Mouse (Mus musculus) midbrain, embryonic 14.5 days (tissue): ENCODE measurements around the gene Dync1li2. TPM values are rescaled to one million over a fixed set of nuclear protein-coding genes. Genes with fewer than 3 reads are reported as not detected.

Experiments
- ATAC-seq: fragments of 200-750 bp; cut with Nextera tagmentation; 2 replicates; pipeline ENCODE4 v1.8.0; 2017; ENCODE audit warnings: moderate number of reproducible peaks, moderate library complexity; ENCODE audit not compliant: low FRiP score, low TSS enrichment
- DNase-seq: peaks from one replicate; pipeline ENCODE4 v3.0.0-alpha.2; 2015
- H3K27ac ChIP-seq: fragments of 300-500 bp; sonication (generic); replicated peaks from 2 replicates; pipeline ENCODE4 v1.5.1; 2014; ENCODE audit warnings: mild to moderate bottlenecking, low read depth, low read length, moderate library complexity
- H3K27me3 ChIP-seq: fragments of 300-500 bp; sonication (generic); 2 replicates; pipeline ENCODE4 v1.6.1; 2014; ENCODE audit warnings: low read length, control low read depth, mixed read lengths; ENCODE audit not compliant: control insufficient read depth, insufficient read depth
- H3K36me3 ChIP-seq: fragments of 300-500 bp; sonication (generic); 2 replicates; pipeline ENCODE4 v1.6.1; 2014; ENCODE audit warnings: low read length, control low read depth; ENCODE audit not compliant: control insufficient read depth, insufficient read depth
- H3K4me1 ChIP-seq: fragments of 300-500 bp; sonication (generic); 2 replicates; pipeline ENCODE4 v1.6.1; 2014; ENCODE audit warnings: mild to moderate bottlenecking, antibody characterized with exemption, low read length, control low read depth; ENCODE audit not compliant: control insufficient read depth, insufficient read depth
- H3K4me2 ChIP-seq: fragments of 300-500 bp; sonication (generic); 2 replicates; pipeline ENCODE4 v1.6.1; 2014; ENCODE audit warnings: mild to moderate bottlenecking, low read length, moderate library complexity
- H3K4me3 ChIP-seq: fragments of 300-500 bp; sonication (generic); replicated peaks from 2 replicates; pipeline ENCODE4 v1.5.1; 2014; ENCODE audit warnings: low read depth, low read length
- H3K9ac ChIP-seq: fragments of 300-500 bp; sonication (generic); replicated peaks from 2 replicates; pipeline ENCODE4 v1.6.1; 2014; ENCODE audit warnings: mild to moderate bottlenecking, low read length, moderate library complexity
- H3K9me3 ChIP-seq: fragments of 300-500 bp; sonication (generic); 2 replicates; pipeline ENCODE4 v1.6.1; 2016; ENCODE audit warnings: low read length, control low read depth, mixed read lengths; ENCODE audit not compliant: control insufficient read depth
- WGBS: fragments of 180-500 bp; shearing (Covaris S2); extraction: QIAGEN DNeasy Blood & Tissue Kit; methylation state at CpG from one replicate; pipeline ENCODE4 v1.1.7; 2014; 5-methylcytosine and 5-hydroxymethylcytosine counted together
- polyA plus RNA-seq: library from polyadenylated mRNA; unstranded; fragments of >200 nt; fragmentation: Nextera tagmentation; extraction: Ambion mirVana; gene quantifications from 2 replicates; pipeline ENCODE4 v1.2.1, GENCODE M21; 2014

The Dync1li2 gene
- polyA plus RNA-seq, 1 experiment from 2014 or later = 103 TPM

DNA sequence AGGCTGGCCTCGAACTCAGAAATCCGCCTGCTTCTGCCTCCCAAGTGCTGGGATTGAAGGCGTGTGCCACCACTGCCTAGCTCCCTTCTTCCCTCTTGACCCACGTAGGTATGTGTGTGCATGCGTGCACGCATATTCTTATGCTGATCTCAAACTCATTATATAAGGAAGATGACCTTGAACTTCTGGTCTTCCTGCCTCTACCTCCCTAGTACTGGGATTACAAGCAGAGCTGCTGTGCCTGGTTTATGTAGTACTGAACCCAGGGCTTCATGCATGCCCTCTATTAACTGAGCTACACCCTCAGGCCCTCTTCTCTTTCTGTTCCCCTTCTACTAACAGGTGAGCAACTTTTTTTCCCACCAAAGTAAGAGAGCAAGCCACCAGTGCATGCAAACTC, 10.2 kb downstream of the Dync1li2 start:
- Histone ChIP-seq H3K36me3 (peaks cover 99% of the 10 kb centered on the region), H3K4me2 (no peak overlapping the region), H3K4me3 (no peak overlapping the region), H3K9ac (no peak overlapping the region), H3K9me3 (no peaks in the 10 kb centered on the region), H3K27me3 (no peaks in the 10 kb centered on the region), H3K27ac (no peak overlapping the region), H3K4me1 (no peaks in the 10 kb centered on the region)
- ATAC-seq (no peak), DNase-seq (no peak)
- WGBS = 93% methylated on average over 6 of the region's 6 CpGs

DNA sequence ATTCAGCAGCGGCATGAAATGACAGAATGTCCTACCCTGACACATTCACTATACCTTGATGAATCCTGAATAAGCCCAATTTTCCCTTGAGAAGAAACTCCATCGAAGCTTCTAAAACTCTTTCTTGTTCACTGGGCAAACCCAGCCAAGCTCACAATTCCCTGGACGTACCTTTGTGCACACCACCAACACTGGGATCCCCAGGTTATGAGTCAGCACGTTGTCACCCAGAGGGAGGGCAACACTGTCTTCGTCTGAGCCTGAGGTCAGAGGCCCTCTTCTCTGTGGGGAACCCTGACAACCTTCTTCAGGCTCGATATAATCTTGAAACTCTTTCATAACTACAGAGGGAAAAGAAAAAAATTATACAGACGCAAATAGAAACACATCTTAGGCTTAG, 12.6 kb downstream of the Dync1li2 start:
- DNase-seq = no peak
- Histone ChIP-seq H3K36me3 (peaks cover 99% of the 10 kb centered on the region), H3K9ac (no peak overlapping the region), H3K4me3 (no peak overlapping the region), H3K27me3 (no peaks in the 10 kb centered on the region), H3K9me3 (no peaks in the 10 kb centered on the region), H3K27ac (no peak overlapping the region), H3K4me1 (no peaks in the 10 kb centered on the region), H3K4me2 (no peak overlapping the region)
- WGBS = 89% methylated on average over 7 of the region's 7 CpGs
- no peak for ATAC-seq

DNA sequence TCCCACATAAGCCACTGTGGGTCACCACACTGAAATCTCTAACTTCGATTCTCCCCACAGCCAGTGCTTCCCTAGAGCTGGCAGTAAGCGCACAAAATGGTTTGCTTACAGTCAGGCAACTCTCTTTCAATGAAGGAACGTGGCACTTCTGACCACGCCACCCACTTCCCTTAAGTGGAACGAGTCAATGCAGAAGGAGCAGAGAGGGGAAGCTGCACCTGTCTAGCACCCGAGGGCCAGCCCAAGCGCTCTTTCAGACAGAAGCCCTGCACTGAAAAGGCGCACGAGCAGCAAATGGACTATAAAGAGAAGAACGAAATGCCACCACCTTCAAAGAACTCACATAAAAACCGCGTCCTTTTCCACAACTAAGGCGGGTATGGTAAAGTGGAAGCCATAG, 15.1 kb downstream of the Dync1li2 start:
- Histone ChIP-seq H3K9ac (no peak overlapping the region), H3K27me3 (no peaks in the 10 kb centered on the region), H3K4me3 (no peak overlapping the region), H3K4me1 (no peaks in the 10 kb centered on the region), H3K4me2 (no peak overlapping the region), H3K9me3 (no peaks in the 10 kb centered on the region), H3K36me3 (peaks cover 100% of the 10 kb centered on the region), H3K27ac (no peak overlapping the region)
- 96% methylated on average over 13 of the region's 13 CpGs for WGBS
- ATAC-seq (no peak), DNase-seq (no peak)

DNA sequence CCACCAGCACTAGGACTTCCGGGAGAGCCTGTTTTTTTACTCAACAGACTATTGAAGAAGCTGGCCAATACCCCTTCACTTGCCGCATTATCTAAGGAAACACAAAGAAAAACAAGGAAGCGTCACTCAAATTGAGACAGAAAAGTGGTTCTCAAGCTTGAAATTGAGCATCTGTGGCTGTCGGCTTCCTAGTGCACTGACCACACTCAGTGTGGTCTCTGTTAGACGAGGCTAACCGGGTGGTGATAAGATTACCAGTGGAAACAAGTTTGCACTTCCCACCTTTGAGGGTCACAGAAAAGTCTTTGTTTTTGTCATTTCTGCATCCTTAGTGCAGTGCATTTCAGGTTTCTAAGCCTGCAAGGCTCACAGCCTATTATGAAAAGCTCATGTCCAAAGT, 20.5 kb downstream of the Dync1li2 start:
- no peaks in the 10 kb centered on the region for H3K4me1 ChIP-seq
- H3K36me3 ChIP-seq = peaks cover 98% of the 10 kb centered on the region
- no peak overlapping the region for H3K4me2 ChIP-seq
- no peaks in the 10 kb centered on the region for H3K9me3 ChIP-seq
- 89% methylated on average over 6 of the region's 6 CpGs for WGBS
- ATAC-seq = no peak
- no peak overlapping the region for H3K9ac ChIP-seq
- H3K27ac ChIP-seq = no peak overlapping the region
- H3K27me3 ChIP-seq = no peaks in the 10 kb centered on the region
- H3K4me3 ChIP-seq = no peak overlapping the region
- DNase-seq = no peak

DNA sequence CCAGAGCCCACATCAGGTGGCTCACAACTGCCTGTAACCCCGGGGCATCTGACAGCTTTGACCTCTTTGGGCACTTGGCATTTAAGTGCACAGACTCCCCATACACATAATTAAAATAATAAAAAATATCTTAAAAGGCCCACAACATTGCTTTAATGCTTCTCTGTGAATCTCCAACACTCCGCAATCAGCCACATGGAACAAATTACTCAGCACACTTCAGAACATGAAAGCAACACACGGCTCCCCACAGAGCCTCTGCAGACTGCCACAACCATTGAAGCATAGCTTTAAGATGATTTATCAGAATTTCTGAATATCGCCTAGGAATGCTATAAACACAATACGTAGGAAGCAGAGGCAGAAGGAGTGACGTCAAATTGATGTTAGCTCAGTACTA, 26.8 kb downstream of the Dync1li2 start:
- DNase-seq (no peak), ATAC-seq (no peak)
- no peak overlapping the region for H3K9ac ChIP-seq
- no peaks in the 10 kb centered on the region for H3K9me3 ChIP-seq
- peaks cover 43% of the 10 kb centered on the region for H3K36me3 ChIP-seq
- H3K4me3 ChIP-seq = no peak overlapping the region
- no peaks in the 10 kb centered on the region for H3K27me3 ChIP-seq
- H3K4me1 ChIP-seq = no peaks in the 10 kb centered on the region
- no peak overlapping the region for H3K4me2 ChIP-seq
- 0 out of 2 replicates have a peak overlapping the region, but pooled peaks have one; percentile 20 for H3K27ac ChIP-seq
- 88% methylated on average over 6 of the region's 6 CpGs for WGBS

DNA sequence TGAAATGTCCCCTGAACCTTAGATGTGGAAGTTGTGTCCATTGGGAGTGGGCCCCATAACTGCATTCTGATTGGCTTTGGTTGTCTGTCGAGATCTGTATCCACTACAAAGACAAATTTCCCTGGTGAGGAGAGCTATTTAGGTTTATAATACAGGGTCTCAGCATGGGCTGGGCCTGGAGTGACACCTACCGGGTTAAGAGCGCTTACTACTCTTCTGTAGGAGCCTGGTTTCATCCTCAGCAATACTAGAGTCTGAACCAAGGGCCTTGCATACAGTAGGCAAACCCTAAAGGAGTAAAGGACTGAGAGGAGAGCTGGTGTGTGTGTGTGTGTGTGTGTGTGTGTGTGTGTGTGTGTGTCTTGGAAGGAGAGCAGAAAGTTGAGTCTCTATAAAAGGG, 28.6 kb downstream of the Dync1li2 start:
- DNase-seq = no peak
- Histone ChIP-seq H3K27ac (no peak overlapping the region), H3K4me2 (no peak overlapping the region), H3K4me1 (no peaks in the 10 kb centered on the region), H3K4me3 (no peak overlapping the region), H3K27me3 (no peaks in the 10 kb centered on the region), H3K36me3 (peaks cover 25% of the 10 kb centered on the region), H3K9me3 (no peaks in the 10 kb centered on the region), H3K9ac (no peak overlapping the region)
- ATAC-seq = no peak
- 51% methylated on average over 3 of the region's 3 CpGs for WGBS

DNA sequence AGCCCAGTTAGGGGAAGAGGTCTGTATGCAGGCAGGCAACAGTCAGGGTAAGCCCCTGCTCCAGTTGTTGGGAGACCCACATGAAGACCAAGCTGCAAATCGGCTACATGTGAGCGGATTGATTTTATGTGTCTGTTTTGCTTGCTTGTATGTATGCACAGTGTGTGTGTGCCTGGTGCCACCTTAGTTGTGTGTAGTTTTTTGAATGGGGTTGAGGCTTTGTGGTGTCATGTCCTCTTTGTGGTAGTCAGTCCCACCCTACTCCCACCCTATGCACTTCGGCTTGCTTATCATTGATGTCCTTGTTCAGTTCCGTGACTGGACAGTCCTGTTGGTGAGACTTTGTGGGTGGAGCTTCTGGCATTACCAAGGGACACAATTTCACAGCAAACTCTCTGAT, 29.1 kb downstream of the Dync1li2 start:
- Histone ChIP-seq H3K9ac (no peak overlapping the region), H3K4me3 (no peak overlapping the region), H3K4me2 (no peak overlapping the region), H3K4me1 (no peaks in the 10 kb centered on the region), H3K27me3 (no peaks in the 10 kb centered on the region), H3K27ac (no peak overlapping the region), H3K36me3 (peaks cover 21% of the 10 kb centered on the region), H3K9me3 (no peaks in the 10 kb centered on the region)
- WGBS = 83% methylated on average over 4 of the region's 4 CpGs
- ATAC-seq (peak; percentile 7; the same call in 1 of the 2 replicates), DNase-seq (no peak)

DNA sequence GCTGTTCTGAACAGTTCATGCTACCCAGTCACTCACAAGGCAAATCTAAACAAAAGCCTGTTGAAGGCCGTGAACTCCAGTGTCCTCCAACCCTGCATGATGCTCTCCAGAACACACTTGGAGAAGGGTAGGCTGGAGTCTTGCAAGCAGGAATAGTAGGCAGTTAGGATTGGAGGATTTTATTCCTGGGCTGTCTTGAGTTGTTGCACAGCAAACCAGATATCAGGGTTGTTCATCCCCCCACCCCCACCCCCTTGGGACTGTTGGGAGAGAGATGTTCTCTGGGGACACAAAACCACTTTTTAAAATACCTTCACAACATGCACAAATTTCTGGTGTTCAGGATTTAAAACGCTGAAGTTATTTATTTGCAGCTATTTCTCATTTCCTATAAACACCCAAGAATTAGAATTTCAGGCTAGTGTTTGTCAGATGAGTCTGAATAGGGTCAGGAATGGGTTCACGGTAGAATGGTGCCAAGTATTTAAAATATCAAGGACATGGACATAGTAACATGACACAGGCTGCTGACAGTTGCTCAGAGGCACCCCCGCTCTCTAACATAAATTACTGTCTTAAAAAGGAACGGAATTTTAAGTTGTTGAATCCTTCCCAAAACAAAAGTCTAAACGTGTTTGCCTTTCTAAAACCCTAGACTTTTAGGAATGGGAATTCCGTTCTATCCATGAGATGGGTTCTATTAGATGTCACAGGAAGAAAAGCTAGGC, 29.9 kb downstream of the Dync1li2 start:
- ATAC-seq (no peak), DNase-seq (no peak)
- Histone ChIP-seq H3K9me3 (no peaks in the 10 kb centered on the region), H3K36me3 (peaks cover 15% of the 10 kb centered on the region), H3K4me2 (no peak overlapping the region), H3K9ac (no peak overlapping the region), H3K27ac (no peak overlapping the region), H3K4me1 (no peaks in the 10 kb centered on the region), H3K4me3 (no peak overlapping the region), H3K27me3 (no peaks in the 10 kb centered on the region)
- WGBS = 82% methylated on average over 7 of the region's 7 CpGs

DNA sequence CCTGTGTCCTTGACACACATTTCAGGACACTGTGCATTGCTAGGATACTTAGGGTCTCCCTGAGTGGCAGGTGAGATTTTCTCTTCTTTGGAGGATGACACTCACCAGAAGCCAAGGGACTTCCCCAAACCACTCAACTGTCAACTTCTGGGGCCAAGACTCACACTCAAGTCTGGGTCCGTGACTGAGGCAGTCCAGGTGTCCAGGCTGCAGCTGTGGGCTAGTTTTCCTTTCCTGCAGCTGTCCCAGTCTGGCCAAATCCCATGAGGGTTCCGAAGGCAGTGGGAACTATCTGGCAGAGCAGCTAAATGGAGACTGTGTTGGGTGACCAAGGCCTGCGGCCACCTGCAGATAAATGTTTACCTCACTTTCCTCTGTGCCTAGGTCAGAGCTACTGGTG, 30.9 kb downstream of the Dync1li2 start:
- Histone ChIP-seq H3K9ac (no peak overlapping the region), H3K27me3 (no peaks in the 10 kb centered on the region), H3K27ac (no peak overlapping the region), H3K36me3 (peaks cover 5% of the 10 kb centered on the region), H3K4me2 (no peak overlapping the region), H3K4me3 (no peak overlapping the region), H3K9me3 (no peaks in the 10 kb centered on the region), H3K4me1 (no peaks in the 10 kb centered on the region)
- WGBS = 80% methylated on average over 3 of the region's 3 CpGs
- DNase-seq (no peak), ATAC-seq (no peak)
